Mouse (Mus musculus): Measurements from ENCODE around the gene Elavl3. TPM values are rescaled to one million over a fixed set of nuclear protein-coding genes. Genes with fewer than 3 reads are reported as not detected.
"Not testable (repeated sequence)": the region's sequence is repeated elsewhere in the genome, so short reads cannot be mapped to it uniquely, and the experiment has no call there.

The Elavl3 gene
- total RNA-seq (2021) = 1 to 10 TPM in 1 of 2 experiments, under 1 TPM in 1; 0.12 to 1.1 TPM
- long read RNA-seq, experiment 1 = 0 reads
- long read RNA-seq, experiment 2 = 0 reads

GRCm38 (mm10) chr9:22051958-22052254, at the start of gene Elavl3:
Gene Elavl3, minus strand, starts transcription at chr9:22052023.
- no peak for DNase-seq
- intact Hi-C loops (cut with DNase I) = no loop called here

DNA sequence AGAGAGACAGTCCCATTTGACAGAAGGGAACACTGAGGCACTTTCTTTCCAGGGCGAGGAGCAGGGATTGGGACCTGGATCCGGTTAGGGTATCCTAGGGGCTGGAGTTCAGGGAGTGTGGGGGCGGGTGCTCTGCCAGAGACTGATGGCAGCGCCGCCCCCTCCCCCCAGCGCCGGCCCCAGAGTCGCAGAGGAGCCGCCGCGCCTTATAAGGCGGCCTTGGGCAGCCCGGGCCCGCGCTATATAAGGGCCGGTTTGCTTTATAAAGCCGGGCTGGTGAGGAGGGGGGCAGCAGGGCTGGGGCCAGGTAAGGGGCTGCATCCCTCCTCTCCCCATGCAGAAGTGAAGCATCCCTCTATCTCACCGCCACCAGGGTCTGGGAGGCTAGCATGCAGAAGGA, 48.1 kb upstream of the Elavl3 start:
- intact Hi-C loops (cut with DNase I) = no loop called here
- no peak for DNase-seq

DNA sequence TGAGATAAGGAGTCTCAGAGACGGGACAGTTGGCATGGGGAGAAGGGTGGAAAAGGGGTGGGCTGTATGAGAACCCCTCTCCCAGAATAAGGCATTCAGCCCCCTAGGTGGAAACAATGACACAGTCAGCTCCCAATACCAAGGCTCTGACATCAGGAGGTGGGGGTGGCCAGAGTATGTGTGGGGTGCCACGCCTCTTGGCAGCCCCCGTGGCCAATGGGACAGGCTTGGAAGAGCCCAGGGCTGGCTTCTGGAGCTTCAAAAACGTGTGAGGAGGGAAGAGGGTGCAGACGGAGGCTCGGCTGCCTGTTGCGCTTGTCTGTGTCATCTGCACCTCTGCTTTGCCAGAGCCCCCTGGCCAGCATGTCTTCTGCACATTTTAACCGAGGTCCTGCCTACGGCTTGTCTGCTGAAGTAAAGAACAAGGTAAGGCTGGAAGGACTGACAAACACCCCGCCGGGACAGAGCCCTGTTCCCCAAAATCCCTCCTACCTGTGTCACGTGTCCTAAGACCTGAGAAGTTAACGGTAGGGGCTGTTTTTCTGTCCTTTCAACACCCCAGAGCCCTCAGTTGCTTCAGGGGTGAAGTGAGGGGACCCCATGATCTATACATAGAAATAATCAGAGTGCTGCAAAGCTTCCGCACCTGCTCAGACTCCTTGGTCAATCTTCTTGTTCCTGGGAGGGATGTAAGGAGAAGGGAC, 47.3 kb upstream of the Elavl3 start, which contains the start of gene Cnn1:
TSS of gene Cnn1 (plus strand) at position 224 of the 704 bp plus-strand sequence.
- DNase-seq = peak; percentile 17 to 52

DNA sequence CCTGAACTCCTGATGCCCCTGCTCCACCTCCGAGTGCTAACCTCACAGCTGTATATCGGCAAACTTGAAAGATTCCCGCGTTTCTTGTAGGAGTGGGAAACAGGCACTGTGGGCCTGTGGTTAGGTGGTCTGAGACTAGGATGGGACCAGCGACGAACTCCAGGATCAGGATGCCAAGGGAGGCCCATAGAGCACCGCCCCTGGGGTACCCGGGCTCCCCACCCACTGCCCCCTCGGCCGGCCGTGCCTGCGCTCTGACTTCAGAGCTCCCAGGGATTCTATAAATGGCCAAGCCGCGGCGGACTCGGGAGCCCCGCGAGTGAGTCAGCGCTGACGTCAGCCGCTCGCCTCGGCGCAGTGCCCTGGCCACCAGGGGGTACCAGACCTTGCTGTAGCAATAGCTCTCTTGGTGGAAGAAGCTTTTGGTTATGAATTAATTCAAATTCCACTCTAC, 44.1 kb upstream of the Elavl3 start:
- intact Hi-C loops (cut with DNase I) = no loop called here

More for the DNA sequence above, 47.3 kb upstream of the Elavl3 start, which contains the start of gene Cnn1:
- intact Hi-C loops (cut with DNase I) = no loop called here

GRCm38 (mm10) chr9:22092746-22093145, 40.9 kb upstream of the Elavl3 start:
- no peak for DNase-seq
- intact Hi-C loops (cut with DNase I) = no loop called here

More for the DNA sequence above, 44.1 kb upstream of the Elavl3 start:
- DNase-seq = peak; percentile 86 to 93

DNA sequence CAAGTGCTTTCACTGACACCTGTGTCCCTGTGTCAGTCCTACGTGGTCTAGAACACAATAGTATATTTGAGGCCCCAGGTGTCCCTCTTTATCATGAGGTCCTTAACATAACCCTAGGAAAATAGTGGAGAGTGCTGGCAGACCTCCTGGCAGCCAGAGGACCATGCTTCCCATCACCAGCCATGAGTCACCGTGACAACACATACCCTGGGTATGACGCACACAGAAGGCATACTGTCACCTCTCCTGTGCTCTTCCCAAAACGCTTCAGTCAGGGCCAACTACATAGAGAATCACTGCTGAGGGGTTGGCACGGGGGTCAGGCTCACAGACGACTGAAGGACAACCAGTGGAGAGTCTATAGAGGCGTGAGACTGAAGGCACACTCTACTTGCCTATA, 38.2 kb upstream of the Elavl3 start:
- intact Hi-C loops (cut with DNase I) = no loop called here
- DNase-seq = no peak

DNA sequence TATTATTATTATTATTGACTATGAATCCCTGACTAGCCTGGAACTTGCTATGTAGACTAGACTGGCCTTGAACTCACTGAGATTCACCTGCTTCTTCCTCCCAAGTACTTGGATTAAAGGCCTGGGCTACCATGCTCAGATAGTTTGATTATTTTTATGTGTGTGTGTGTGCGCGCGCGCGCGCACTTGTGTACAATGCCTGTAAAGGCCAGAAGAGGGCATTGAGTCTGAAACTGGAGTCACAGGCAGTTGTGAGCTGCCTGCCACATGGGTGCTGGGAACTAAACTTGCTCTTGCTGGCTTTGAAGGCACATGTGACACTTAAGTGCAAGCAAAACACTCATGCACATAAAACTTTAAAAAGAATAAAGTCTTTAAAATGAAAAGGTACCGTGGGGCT, 37.5 kb upstream of the Elavl3 start:
- no peak for DNase-seq
- intact Hi-C loops (cut with DNase I) = no loop called here

- intact Hi-C loops (cut with DNase I) = no loop called here
- no peak for DNase-seq
Measured at GRCm38 (mm10) chr9:22087034-22087618, 35.3 kb upstream of the Elavl3 start.

GRCm38 (mm10) chr9:22086012-22086411, 34.2 kb upstream of the Elavl3 start:
- no peak for DNase-seq
- intact Hi-C loops (cut with DNase I) = no loop called here

DNA sequence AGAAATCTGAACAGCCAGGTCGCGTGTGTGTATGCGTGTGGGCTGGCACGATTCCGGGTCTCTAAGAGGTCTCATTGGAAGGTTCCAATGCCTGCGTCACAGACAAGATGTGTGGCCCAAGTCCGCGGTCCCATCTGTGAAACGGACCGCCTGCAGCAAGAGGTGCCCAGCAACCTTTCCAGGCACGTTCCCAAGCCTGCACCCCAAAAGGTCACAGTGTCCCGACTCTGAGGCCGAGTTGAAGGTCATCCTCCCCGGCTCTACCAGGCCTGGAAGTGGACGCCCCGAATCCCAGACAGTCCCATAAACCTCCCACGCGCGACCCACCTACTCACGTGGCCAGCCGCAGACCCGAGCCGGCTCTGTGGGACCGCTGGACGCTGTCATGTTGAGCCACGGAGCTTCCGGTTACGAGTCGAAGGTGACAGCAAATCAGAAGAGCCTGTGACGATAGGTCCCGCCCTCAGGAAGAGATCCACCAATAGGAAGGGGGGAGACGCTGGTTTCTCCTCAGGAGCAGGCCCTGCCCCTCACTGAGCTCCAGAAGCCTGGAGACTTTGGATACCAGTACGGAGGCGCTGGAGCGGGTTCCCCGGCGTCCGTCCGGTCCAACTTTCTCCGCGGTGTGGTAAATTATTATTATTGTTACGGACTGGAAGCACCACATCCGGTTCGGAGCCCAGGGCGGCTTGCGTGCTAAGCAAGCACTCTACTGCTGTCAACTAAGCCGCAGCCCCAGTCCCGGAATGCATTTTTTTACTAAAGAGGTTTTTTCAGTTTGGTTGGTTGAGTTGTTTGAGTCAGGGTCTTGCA, 33.4 kb upstream of the Elavl3 start, which contains the start of gene Ecsit:
TSS of gene Ecsit (minus strand) at position 417 of the 813 bp plus-strand sequence.
- intact Hi-C loops (cut with DNase I) = no loop called here
- DNase-seq = peak; percentile 90 to 92

- no peak for DNase-seq
- intact Hi-C loops (cut with DNase I) = no loop called here
Measured at GRCm38 (mm10) chr9:22084667-22085021, 32.8 kb upstream of the Elavl3 start.

GRCm38 (mm10) chr9:22076223-22076622, 24.4 kb upstream of the Elavl3 start:
- DNase-seq = no peak
- intact Hi-C loops (cut with DNase I) = no loop called here

GRCm38 (mm10) chr9:22075778-22076177, 24.0 kb upstream of the Elavl3 start:
- DNase-seq; intact Hi-C loops (cut with DNase I): not testable (repeated sequence)

DNA sequence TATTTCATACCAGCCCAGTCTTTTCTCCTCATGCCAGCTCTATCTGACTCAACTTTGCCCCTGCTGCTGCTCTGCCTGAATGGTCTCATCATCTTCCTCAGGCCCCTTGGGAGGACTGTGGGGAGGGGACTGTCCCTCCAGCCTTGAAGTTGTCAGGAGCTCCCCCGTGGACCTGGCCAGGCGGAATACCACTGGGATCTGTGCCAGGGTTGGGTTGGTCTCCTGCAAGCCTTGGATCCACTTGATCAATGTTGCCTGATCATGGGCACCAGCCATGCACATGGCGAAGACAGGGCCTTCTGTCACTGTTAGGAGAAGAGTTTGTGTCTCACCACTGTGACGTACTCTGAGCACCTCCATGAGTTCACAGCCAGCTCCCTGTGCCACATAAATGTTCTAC, 20.5 kb upstream of the Elavl3 start:
- intact Hi-C loops (cut with DNase I) = no loop called here

DNA sequence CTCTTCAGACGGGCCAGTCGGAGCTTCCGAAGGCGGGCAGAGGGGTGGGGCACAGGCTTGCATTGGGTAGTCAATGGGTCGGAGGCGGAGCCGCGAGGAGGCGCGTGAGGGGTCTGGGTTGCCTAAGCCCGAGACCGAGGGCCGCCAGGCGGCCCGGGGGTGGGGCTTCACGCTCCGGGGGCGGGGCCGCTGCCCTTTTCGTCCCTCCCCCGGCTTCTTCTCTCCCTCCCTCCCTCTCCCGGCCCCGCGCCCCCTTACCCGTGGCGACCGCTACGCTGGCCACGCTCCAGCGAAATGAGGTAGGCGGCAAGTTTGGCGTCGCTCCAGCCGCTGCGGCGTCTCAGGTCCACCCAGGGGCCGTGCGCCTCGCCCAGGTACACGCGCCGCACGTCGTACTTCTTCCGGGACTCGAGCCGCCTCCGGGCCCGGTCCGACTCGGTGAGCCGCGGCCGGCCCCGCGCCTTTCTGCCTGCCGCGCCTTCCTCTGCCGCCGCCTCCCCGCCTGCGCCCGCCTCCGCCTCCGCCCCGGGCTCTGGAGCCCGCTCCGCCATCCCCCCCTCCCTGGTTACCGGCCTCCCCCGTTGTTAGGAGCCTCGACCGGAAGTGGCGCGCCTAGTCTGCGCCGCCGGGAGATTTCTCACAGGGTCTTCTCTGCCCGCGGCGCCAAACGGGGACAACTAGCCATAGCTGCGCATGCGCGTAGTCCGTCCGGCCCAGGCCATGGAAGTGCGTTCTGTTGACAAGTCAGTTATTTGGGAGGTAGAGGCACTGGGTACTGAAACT, 19.2 kb upstream of the Elavl3 start, which contains the start of the genes Gm49318 and Zfp653:
TSS of gene Gm49318 (minus strand) at position 469 of the 783 bp plus-strand sequence.
TSS of gene Zfp653 (minus strand) at position 586 of the 783 bp plus-strand sequence.
- DNase-seq = peak; percentile 97 to 98
- intact Hi-C loops (cut with DNase I) = no loop called here

More for the DNA sequence above, 20.5 kb upstream of the Elavl3 start:
- DNase-seq = no peak

DNA sequence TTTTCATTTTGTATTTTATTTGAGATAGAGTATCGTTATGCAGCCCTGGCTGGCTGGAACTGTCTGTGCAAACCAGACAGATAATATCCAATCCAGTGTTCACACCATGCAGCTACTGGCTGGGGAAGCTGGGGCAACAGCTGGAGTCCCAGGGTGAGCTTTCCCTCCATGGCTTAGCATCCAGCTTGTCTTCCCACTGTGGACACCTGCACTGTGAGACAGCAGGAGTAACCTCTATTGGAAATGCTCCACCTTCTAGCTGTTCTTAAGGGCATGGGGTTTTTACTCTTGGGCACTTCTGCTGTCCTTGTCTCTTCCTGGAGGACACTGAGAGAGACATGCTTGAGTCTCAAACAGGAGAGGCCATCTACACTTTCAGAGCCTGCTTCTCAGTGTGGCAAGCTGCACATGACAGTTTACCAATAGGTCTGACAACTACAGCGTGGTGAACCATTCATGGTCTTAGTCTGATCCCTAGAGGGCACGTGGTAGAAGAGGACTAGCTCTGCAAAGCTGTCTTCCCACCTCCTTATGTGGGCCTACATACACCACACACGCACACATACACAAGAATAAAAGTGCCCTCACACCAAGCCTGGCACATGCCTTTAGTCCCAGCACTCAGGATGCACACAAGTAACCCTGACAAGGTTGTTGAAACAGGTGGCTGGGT, 18.2 kb upstream of the Elavl3 start:
- intact Hi-C loops (cut with DNase I) = no loop called here
- DNase-seq = no peak

DNA sequence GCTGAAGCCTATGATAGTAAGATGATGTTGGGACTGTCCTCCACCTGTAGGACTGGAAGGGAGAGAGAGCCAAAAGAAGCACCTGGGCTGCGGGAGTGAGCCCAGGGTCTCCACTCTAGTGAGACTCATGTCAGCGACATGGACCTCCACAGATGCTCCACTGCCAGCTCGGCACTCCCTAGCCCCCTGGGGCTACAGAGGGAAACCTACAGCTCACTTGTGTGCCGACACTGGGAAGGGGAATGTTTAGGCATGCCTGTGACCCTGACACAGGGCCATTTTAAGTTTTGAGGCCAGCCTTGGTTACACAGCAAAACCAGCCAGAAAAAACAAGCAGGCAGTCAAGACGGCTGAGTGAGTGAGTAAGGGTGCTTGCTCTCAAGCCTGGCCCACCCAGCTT, 15.4 kb upstream of the Elavl3 start:
- intact Hi-C loops (cut with DNase I) = no loop called here
- no peak for DNase-seq

- peak; percentile 57 to 72 for DNase-seq
- intact Hi-C loops (cut with DNase I) = loop anchor here (1.0 kb wide), 1 partner anchor 77 kb away; no protein-coding TSS in a partner anchor
Measured at GRCm38 (mm10) chr9:22066433-22066832, 14.6 kb upstream of the Elavl3 start.

DNA sequence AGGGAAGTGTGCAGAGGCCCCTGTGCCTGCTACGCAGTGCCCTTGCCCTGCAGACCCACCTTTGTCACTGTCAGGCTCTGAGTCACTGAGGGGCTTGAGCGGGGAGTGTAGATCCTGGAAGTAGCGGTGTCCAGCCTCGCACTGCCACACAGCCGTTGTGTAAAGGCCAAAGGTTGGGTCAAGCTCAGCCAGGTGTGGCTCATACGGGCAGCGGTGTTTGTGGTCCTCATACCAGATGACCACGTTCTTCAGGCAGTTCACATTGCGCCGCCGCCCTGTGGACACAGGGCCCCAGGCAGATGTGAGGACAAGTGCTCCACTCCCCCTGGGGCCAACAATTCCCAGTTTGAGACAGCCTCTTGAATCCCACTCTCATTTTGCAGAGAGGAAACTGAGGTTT, 13.8 kb upstream of the Elavl3 start:
- no peak for DNase-seq
- intact Hi-C loops (cut with DNase I) = loop anchor here (1.0 kb wide), 1 partner anchor 78 kb away; no protein-coding TSS in a partner anchor

- intact Hi-C loops (cut with DNase I) = no loop called here
- no peak for DNase-seq
Measured at GRCm38 (mm10) chr9:22064341-22064740, 12.5 kb upstream of the Elavl3 start.

Measured in heart, postnatal 14 days (tissue).